Mouse (Mus musculus) spleen, adult 2 months (tissue): Measurements from ENCODE around the gene Dnah7b.
"Not testable (repeated sequence)": the region's sequence is repeated elsewhere in the genome, so short reads cannot be mapped to it uniquely, and the experiment has no call there.

Experiments used
- CTCF ChIP-seq: fragments of 200-500 bp; IDR thresholded peaks from 2 replicates; pipeline ENCODE4 v1.5.1; 2011; ENCODE audit warnings: mild to moderate bottlenecking, inconsistent platforms; ENCODE audit not compliant: insufficient read depth, insufficient read length, insufficient replicate concordance; ENCODE audit errors: extremely low read depth
- POLR2A ChIP-seq: fragments of 200-500 bp; IDR thresholded peaks from 2 replicates; pipeline ENCODE4 v1.6.1; 2011; ENCODE audit warnings: low read depth, low read length, inconsistent platforms

DNA sequence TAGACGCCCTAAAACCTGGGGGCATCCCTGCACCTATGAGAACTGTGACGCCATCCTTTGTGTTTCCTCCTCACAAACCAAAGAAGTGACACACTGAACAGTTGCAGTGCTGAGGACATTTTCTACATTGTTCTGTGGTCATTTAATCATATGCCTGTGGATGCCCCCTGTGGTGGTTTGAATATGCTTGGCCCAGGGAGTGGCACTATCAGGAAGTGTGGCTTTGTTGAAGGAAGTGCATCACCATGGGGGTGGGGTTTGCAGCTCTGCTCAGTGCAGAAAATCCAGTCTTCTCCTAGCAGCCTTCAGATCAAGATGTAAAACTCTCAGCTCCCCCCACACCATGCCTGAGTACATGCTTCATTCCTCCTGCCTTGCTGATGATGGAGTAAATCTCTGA lies 51.1 kb downstream of the Dnah7b start:
- TF ChIP-seq CTCF, POLR2A: not testable (repeated sequence)
